Mouse (Mus musculus) neural tube, embryonic 11.5 days (tissue): ENCODE results near the gene Esyt3. TPM values are rescaled to one million over a fixed set of nuclear protein-coding genes. Genes with fewer than 3 reads are reported as not detected.

Source experiments
- ATAC-seq: fragments of 200-750 bp; cut with Nextera tagmentation; 2 replicates; pipeline ENCODE4 v1.8.0; 2017; ENCODE audit warnings: moderate number of reproducible peaks, mild to moderate bottlenecking, moderate TSS enrichment, moderate library complexity; ENCODE audit not compliant: insufficient read depth, low FRiP score, low TSS enrichment
- DNase-seq: peaks from one replicate; pipeline ENCODE4 v3.0.0-alpha.2; 2015; ENCODE audit warnings: low spot score
- H3K27ac ChIP-seq: fragments of 300-500 bp; sonication (generic); 2 replicates; pipeline ENCODE4 v1.5.1; 2014; ENCODE audit warnings: low read depth, mild to moderate bottlenecking, low read length
- H3K27me3 ChIP-seq: fragments of 300-500 bp; sonication (generic); 2 replicates; pipeline ENCODE4 v1.6.1; 2014; ENCODE audit warnings: mild to moderate bottlenecking, low read length, mixed read lengths; ENCODE audit not compliant: control insufficient read depth, insufficient read depth
- H3K36me3 ChIP-seq: fragments of 300-500 bp; sonication (generic); 2 replicates; pipeline ENCODE4 v1.6.1; 2014; ENCODE audit warnings: mild to moderate bottlenecking, low read length, moderate library complexity, mixed read lengths; ENCODE audit not compliant: control insufficient read depth, insufficient read depth
- H3K4me1 ChIP-seq: fragments of 300-500 bp; sonication (generic); 2 replicates; pipeline ENCODE4 v1.6.1; 2014; ENCODE audit warnings: low read length, mixed read lengths; ENCODE audit not compliant: control insufficient read depth, insufficient read depth
- H3K4me2 ChIP-seq: fragments of 300-500 bp; sonication (generic); 2 replicates; pipeline ENCODE4 v1.6.1; 2014; ENCODE audit warnings: low read depth, mild to moderate bottlenecking, moderate library complexity
- H3K4me3 ChIP-seq: fragments of 300-500 bp; sonication (generic); 2 replicates; pipeline ENCODE4 v1.5.1; 2014; ENCODE audit warnings: low read depth, low read length
- H3K9ac ChIP-seq: fragments of 300-500 bp; sonication (generic); 2 replicates; pipeline ENCODE4 v1.6.1; 2014; ENCODE audit warnings: mild to moderate bottlenecking, low read length
- H3K9me3 ChIP-seq: fragments of 300-500 bp; sonication (generic); 2 replicates; pipeline ENCODE4 v1.6.1; 2016; ENCODE audit warnings: low read length; ENCODE audit not compliant: control insufficient read depth
- WGBS: fragments of 180-500 bp; shearing (Covaris S2); extraction: QIAGEN DNeasy Blood & Tissue Kit; methylation state at CpG from one replicate; pipeline ENCODE4 v1.1.7; 2014; 5-methylcytosine and 5-hydroxymethylcytosine counted together
- polyA plus RNA-seq: library from polyadenylated mRNA; unstranded; fragments of >200 nt; fragmentation: Nextera tagmentation; extraction: Ambion mirVana; gene quantifications from 2 replicates; pipeline ENCODE4 v1.2.1, GENCODE M21; 2014

Esyt3 gene
- polyA plus RNA-seq, 1 experiment from 2014 or later: 0.15 TPM

- no peaks in the 10 kb centered on the region for H3K27me3 ChIP-seq
- no peak overlapping the region for H3K4me2 ChIP-seq
- no peak overlapping the region for H3K27ac ChIP-seq
- no peaks in the 10 kb centered on the region; the same call in none of the 2 replicates for H3K36me3 ChIP-seq
- ATAC-seq: no peak
- H3K9me3 ChIP-seq: no peaks in the 10 kb centered on the region
- H3K9ac ChIP-seq: no peak overlapping the region
- DNase-seq: no peak
- WGBS: 87% methylated on average over 5 of the region's 5 CpGs
- H3K4me3 ChIP-seq: no peak overlapping the region
- no peaks in the 10 kb centered on the region for H3K4me1 ChIP-seq
Observed at GRCm38 (mm10) chr9:99390201-99390600, 31.8 kb upstream of the Esyt3 start.

GRCm38 (mm10) chr9:99389506-99389905 is 31.1 kb upstream of the Esyt3 start:
- 83% methylated on average over 8 of the region's 8 CpGs for WGBS
- no peak overlapping the region for H3K9ac ChIP-seq
- no peaks in the 10 kb centered on the region for H3K27me3 ChIP-seq
- H3K9me3 ChIP-seq: no peaks in the 10 kb centered on the region
- ATAC-seq: no peak
- no peaks in the 10 kb centered on the region; the same call in none of the 2 replicates for H3K36me3 ChIP-seq
- H3K4me2 ChIP-seq: no peak overlapping the region
- no peak overlapping the region for H3K27ac ChIP-seq
- no peaks in the 10 kb centered on the region for H3K4me1 ChIP-seq
- no peak for DNase-seq
- no peak overlapping the region for H3K4me3 ChIP-seq

- Histone ChIP-seq H3K4me3 (no peak overlapping the region), H3K4me1 (no peaks in the 10 kb centered on the region), H3K27ac (no peak overlapping the region), H3K4me2 (no peak overlapping the region), H3K9ac (no peak overlapping the region), H3K36me3 (no peaks in the 10 kb centered on the region; the same call in none of the 2 replicates), H3K9me3 (no peaks in the 10 kb centered on the region), H3K27me3 (no peaks in the 10 kb centered on the region)
- DNase-seq (no peak), ATAC-seq (no peak)
- 85% methylated on average over 9 of the region's 9 CpGs for WGBS
Observed at GRCm38 (mm10) chr9:99388856-99389255, 30.5 kb upstream of the Esyt3 start.

- Histone ChIP-seq H3K9ac (no peak overlapping the region), H3K27me3 (no peaks in the 10 kb centered on the region), H3K4me2 (no peak overlapping the region), H3K4me1 (no peaks in the 10 kb centered on the region), H3K36me3 (no peaks in the 10 kb centered on the region; the same call in none of the 2 replicates), H3K4me3 (no peak overlapping the region), H3K27ac (no peak overlapping the region), H3K9me3 (no peaks in the 10 kb centered on the region)
- DNase-seq (no peak), ATAC-seq (no peak)
- 84% methylated on average over 5 of the region's 5 CpGs for WGBS
Observed at GRCm38 (mm10) chr9:99388078-99388477, 29.7 kb upstream of the Esyt3 start.

- Histone ChIP-seq H3K36me3 (no peaks in the 10 kb centered on the region), H3K4me3 (no peak overlapping the region), H3K9me3 (no peaks in the 10 kb centered on the region), H3K4me1 (no peaks in the 10 kb centered on the region), H3K4me2 (no peak overlapping the region), H3K9ac (no peak overlapping the region), H3K27me3 (no peaks in the 10 kb centered on the region), H3K27ac (no peak overlapping the region)
- no peak for DNase-seq
- 89% methylated on average over 9 of the region's 9 CpGs for WGBS
- ATAC-seq: no peak
Observed at GRCm38 (mm10) chr9:99382556-99382955, 24.2 kb upstream of the Esyt3 start.

- Histone ChIP-seq H3K36me3 (no peaks in the 10 kb centered on the region), H3K4me1 (no peaks in the 10 kb centered on the region), H3K9ac (no peak overlapping the region), H3K4me2 (no peak overlapping the region), H3K27ac (no peak overlapping the region), H3K9me3 (no peaks in the 10 kb centered on the region), H3K4me3 (no peak overlapping the region), H3K27me3 (no peaks in the 10 kb centered on the region)
- 83% methylated on average over 5 of the region's 5 CpGs for WGBS
- ATAC-seq (no peak), DNase-seq (no peak)
Observed at GRCm38 (mm10) chr9:99379194-99379593, 20.8 kb upstream of the Esyt3 start.

- ATAC-seq (no peak), DNase-seq (peak; percentile 67)
- WGBS: 9% methylated on average over 14 of the region's 14 CpGs
- Histone ChIP-seq H3K27me3 (no peaks in the 10 kb centered on the region), H3K27ac (no peak overlapping the region), H3K4me2 (no peak overlapping the region), H3K4me1 (no peaks in the 10 kb centered on the region), H3K9me3 (no peaks in the 10 kb centered on the region), H3K4me3 (no peak overlapping the region), H3K9ac (no peak overlapping the region), H3K36me3 (no peaks in the 10 kb centered on the region)
Observed at GRCm38 (mm10) chr9:99376591-99377418, 18.4 kb upstream of the Esyt3 start.

- 54% methylated on average over 7 of the region's 7 CpGs for WGBS
- no peak overlapping the region for H3K9ac ChIP-seq
- no peaks in the 10 kb centered on the region for H3K27me3 ChIP-seq
- H3K9me3 ChIP-seq: no peaks in the 10 kb centered on the region
- H3K4me2 ChIP-seq: no peak overlapping the region
- no peaks in the 10 kb centered on the region for H3K4me1 ChIP-seq
- H3K4me3 ChIP-seq: no peak overlapping the region
- H3K36me3 ChIP-seq: no peaks in the 10 kb centered on the region
- ATAC-seq (no peak), DNase-seq (no peak)
- no peak overlapping the region for H3K27ac ChIP-seq
Observed at GRCm38 (mm10) chr9:99368431-99368830, 10.1 kb upstream of the Esyt3 start.

GRCm38 (mm10) chr9:99365906-99366305 is 7.5 kb upstream of the Esyt3 start:
- no peaks in the 10 kb centered on the region for H3K36me3 ChIP-seq
- WGBS: 78% methylated on average over 3 of the region's 3 CpGs
- no peaks in the 10 kb centered on the region for H3K9me3 ChIP-seq
- no peak overlapping the region for H3K27ac ChIP-seq
- ATAC-seq: no peak
- no peak overlapping the region for H3K9ac ChIP-seq
- no peak overlapping the region for H3K4me3 ChIP-seq
- no peak overlapping the region for H3K4me2 ChIP-seq
- H3K4me1 ChIP-seq: no peaks in the 10 kb centered on the region
- no peak for DNase-seq
- no peaks in the 10 kb centered on the region for H3K27me3 ChIP-seq
